Mouse (Mus musculus): ENCODE measurements around the gene Rgs19.

- TF ChIP-seq GATA1 (IDR thresholded peaks at IDR 0.05; ENCODE audit: borderline replicate concordance, low read length) (no peak), FLI1 (IDR thresholded peaks at IDR 0.05; ENCODE audit: low read length) (no peak)
Observed at GRCm38 (mm10) chr2:181720061-181720460, 26.3 kb upstream of the Rgs19 start.

Data from megakaryocyte, embryonic 14.5 days (primary cell).